Mouse (Mus musculus) ovary, adult 18-20 months (tissue): ENCODE results near the gene Cacng8.
A peak's percentile ranks its signal among the peaks of the same experiment; 100 is the strongest.

ENCODE experiments used
- DNase-seq: peaks from one replicate; pipeline ENCODE4 v3.0.0; 2022; ENCODE audit warnings: low spot score, mixed read lengths

Cacng8 gene

GRCm38 (mm10) chr7:3432066-3432465 lies 41.6 kb downstream of the Cacng8 start:
- no peak for DNase-seq

- DNase-seq = no peak
Measured at GRCm38 (mm10) chr7:3437941-3438340, 47.5 kb downstream of the Cacng8 start.

DNA sequence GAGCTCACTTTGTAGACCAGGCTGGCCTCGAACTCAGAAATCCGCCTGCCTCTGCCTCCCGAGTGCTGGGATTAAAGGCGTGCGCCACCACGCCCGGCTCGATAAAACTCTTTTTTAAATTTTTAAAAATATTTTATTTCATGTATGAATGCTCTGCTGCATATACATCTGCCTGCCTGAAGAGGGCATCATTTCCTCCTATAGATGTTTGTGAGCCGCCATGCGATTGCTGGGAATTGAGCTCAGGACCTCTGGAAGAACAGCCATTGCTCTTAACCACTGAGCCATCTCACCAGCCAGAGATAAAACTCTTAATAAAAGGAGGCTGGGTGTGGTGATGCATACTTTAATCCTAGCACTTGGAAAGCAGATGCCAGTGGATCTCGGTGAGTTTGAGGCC lies 49.5 kb downstream of the Cacng8 start:
- DNase-seq = no peak

GRCm38 (mm10) chr7:3440526-3440925 lies 50.0 kb downstream of the Cacng8 start:
- DNase-seq = no peak

DNA sequence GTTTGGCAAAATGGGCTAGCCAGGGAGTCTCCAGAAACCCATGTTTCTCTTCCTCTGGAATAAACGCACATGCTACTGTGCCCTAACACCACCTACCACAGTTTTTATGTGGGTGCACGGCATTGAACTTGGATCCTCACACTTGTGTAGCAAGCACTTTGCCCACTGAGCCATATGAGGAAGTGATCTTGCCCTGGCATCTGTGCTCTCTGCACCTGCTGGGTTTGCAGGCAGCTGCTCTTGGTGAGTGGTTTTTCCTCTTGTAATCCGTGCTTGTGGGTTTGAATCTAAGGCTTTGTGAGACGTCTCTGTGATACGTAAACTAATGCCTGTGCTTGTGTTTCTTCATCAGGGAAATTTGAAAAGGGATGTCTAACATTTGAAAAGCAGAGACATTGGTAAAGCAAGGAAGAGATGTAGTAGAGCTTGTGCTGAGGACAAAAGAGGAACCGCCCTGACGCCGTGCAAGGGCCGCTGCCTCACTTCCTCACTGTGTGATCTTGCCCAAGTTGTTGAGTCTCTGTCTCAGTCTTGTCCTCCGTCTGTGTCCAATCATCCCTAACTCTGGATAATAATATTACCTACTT lies 52.1 kb downstream of the Cacng8 start:
- no peak for DNase-seq

DNA sequence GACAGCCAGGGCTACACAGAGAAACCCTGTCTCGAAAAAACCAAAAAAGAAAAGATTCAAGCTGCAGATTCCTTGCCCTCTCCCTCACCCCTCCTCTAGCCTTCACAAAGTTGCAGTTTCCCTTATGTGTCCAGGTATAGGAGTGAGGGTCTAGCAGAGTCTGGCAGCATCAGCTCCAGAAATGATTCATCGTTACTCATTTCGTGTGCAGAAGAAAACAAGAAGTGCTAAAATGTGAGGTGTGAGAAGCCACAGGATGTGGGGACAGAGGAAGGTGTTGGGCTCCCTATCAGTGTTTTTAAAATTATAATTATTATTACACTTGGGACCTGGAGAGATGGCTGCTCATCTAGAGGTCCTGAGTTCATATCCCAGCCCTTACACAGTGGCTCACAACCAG lies 54.2 kb downstream of the Cacng8 start:
- no peak for DNase-seq

DNA sequence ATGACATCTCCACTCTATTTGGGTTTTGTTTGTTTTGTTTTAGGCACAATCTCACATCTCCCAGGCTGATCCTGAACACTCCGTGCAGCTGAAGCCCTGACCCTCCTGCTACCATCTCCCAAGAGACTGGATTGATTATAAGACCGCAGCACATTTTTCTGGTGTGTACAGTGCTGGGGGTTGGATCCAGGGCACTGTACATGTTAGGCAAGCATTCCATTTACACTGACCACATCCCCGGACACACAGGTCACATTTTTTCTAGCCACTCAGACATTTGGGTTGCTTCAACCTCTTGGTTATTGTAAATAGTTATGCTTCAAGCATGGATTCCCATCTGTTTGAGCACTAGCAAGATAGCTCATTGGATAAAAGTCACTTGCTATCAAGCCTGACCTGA lies 56.1 kb downstream of the Cacng8 start:
- no peak for DNase-seq

- no peak for DNase-seq
Measured at GRCm38 (mm10) chr7:3447026-3447425, 56.5 kb downstream of the Cacng8 start.

DNA sequence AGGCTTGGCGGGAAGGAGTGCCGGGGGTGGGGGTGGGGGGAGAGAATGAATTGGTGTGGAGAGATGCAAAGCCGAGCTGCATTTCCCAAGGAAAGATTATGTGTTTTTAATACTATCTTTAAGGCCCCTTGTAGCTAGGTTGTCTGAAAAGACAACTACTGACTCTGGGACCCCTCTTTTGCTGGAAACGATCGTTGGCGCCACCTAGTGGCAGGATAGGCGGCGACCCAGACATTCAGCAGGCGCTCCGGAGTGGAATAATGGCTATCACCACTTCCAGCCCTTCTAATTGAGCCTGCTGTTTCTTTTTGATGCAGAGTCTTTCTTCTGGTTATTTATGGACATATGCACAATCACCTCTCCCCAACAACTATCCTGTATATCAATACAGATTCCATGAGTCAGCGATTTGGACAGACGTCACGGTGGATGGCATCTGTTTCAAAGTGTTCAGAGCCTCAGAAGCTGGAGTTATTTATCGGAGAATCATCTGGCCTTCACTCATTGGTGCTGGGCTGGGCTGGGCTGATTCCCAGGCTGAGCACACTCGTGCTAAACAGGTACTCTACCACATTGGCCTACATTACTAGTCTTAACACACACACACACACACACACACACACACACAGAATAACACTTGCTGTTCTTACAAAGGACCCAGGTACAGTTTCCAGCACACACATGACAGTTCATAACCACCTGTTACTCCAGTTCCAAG lies 58.4 kb downstream of the Cacng8 start:
- DNase-seq = peak; percentile 7

GRCm38 (mm10) chr7:3450671-3451070 lies 60.2 kb downstream of the Cacng8 start:
- no peak for DNase-seq

- no peak for DNase-seq
Measured at GRCm38 (mm10) chr7:3451161-3451560, 60.7 kb downstream of the Cacng8 start.

GRCm38 (mm10) chr7:3452821-3453485 lies 62.5 kb downstream of the Cacng8 start:
- no peak for DNase-seq

GRCm38 (mm10) chr7:3453486-3454183 lies 63.2 kb downstream of the Cacng8 start:
- no peak for DNase-seq

GRCm38 (mm10) chr7:3457111-3457840 lies 66.8 kb downstream of the Cacng8 start:
- no peak for DNase-seq

- DNase-seq = peak; percentile 5
Measured at GRCm38 (mm10) chr7:3457841-3458217, 67.3 kb downstream of the Cacng8 start.

GRCm38 (mm10) chr7:3460261-3460660 lies 69.8 kb downstream of the Cacng8 start:
- no peak for DNase-seq

DNA sequence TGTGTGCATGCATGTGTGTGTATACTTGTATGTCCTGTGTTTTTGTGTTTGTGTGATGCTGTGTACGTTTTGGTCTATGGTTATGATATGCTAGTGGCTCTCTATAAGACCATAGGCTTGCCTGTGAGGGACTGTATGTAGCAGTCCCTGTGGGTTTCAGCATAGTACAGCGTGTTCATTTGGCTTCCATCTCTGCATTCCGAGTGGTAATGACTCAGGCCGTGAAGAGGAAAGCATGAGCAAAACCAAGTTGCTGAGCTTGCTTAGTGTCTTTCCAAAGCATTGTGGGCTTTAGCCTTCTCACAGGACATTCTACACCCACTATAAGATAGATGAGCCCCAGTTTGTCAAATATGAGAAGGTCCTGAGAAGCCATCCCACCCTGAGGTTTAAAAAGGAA lies 72.8 kb downstream of the Cacng8 start:
- DNase-seq = no peak
